In the genomic region with DNA sequence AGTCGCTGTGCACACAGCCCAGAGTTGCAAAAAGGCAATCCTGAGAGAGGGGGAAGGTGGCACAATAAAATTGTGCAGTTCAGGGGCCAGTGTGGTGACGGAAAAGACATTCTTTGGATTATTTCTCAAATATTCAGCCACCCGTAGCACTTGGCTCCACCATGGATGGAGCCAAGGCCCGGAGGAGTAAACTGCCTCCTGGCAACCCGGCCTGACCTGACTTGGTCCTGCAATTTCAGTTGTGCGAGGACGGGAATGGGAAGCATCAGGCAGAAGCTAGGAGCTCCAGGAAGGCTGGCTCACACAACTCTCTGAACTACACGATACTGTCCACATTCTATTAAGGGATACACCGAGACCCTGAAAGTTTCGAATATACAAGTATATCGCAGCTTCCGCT, we compare ENCODE assay signal across 9 mouse cellular contexts. TPM values are rescaled to one million over a fixed set of nuclear protein-coding genes. Genes with fewer than 3 reads are reported as not detected.
A peak's percentile ranks its signal among the peaks of the same experiment; 100 is the strongest.
DNase-seq lines count a peak whose midpoint lies in the region; ATAC-seq and TF ChIP-seq lines count a peak whose summit lies in the region.
"Had no signal": no experiment of that assay in that cellular context is flagged by ENCODE, and none has a peak within 500 bp of the region (broad histone marks: within the 10 kb centered on the region; RNA-seq: fewer than 3 reads in every experiment).

No protein-coding gene starts in this region.

- no peak overlapping the region for H3K9ac ChIP-seq in embryonic facial prominence, embryonic 15.5 days
- H3K9ac ChIP-seq in hindbrain, postnatal 0 days (replicated peaks; ENCODE audit: low read length), result no peak overlapping the region; the same call in 1 of the 2 replicates
- no peak overlapping the region for H3K9ac ChIP-seq in midbrain, embryonic 14.5 days (replicated peaks; ENCODE audit: low read length)

- WGBS in kidney, adult 2 months, result 39% methylated on average over 12 of the region's 12 CpGs
- 62% methylated on average over 12 of the region's 12 CpGs for WGBS in embryonic facial prominence, embryonic 15.5 days
- WGBS in hindbrain, postnatal 0 days, result 48% methylated on average over 12 of the region's 12 CpGs
- WGBS in midbrain, embryonic 14.5 days, result 54% methylated on average over 12 of the region's 12 CpGs

- H3K36me3 ChIP-seq in kidney, adult 2 months (ENCODE audit: control insufficient read depth, insufficient read depth, low read length), result no peaks in the 10 kb centered on the region
- H3K36me3 ChIP-seq in embryonic facial prominence, embryonic 15.5 days, result 0 out of 2 replicates have a peak, but pooled peaks cover 5% of the 10 kb centered on the region
- H3K36me3 ChIP-seq in hindbrain, postnatal 0 days (ENCODE audit: insufficient read depth, low read length), result no peaks in the 10 kb centered on the region
- H3K36me3 ChIP-seq in midbrain, embryonic 14.5 days (ENCODE audit: control insufficient read depth, insufficient read depth, low read length), result no peaks in the 10 kb centered on the region

- no peak for TF ChIP-seq CTCF in kidney, adult 2 months (conservative IDR thresholded peaks at IDR 0.05; ENCODE audit: insufficient read depth, insufficient read length, low read depth, low read length)
- no peak for TF ChIP-seq CTCF in hindbrain, postnatal 0 days (IDR thresholded peaks at IDR 0.05; ENCODE audit: low read depth)

- no peaks in the 10 kb centered on the region for H3K27me3 ChIP-seq in kidney, adult 2 months (replicated peaks; ENCODE audit: control insufficient read depth, insufficient read depth, low read length)
- no peaks in the 10 kb centered on the region for H3K27me3 ChIP-seq in embryonic facial prominence, embryonic 15.5 days
- no peaks in the 10 kb centered on the region for H3K27me3 ChIP-seq in hindbrain, postnatal 0 days (ENCODE audit: insufficient read depth, low read length)
- H3K27me3 ChIP-seq in midbrain, embryonic 14.5 days (ENCODE audit: control insufficient read depth, insufficient read depth, low read length), result no peaks in the 10 kb centered on the region

- H3K4me1 ChIP-seq in kidney, adult 2 months (ENCODE audit: control insufficient read depth, insufficient read depth, low read length), result peaks cover 12% of the 10 kb centered on the region; the same call in 1 of the 2 replicates
- H3K4me1 ChIP-seq in embryonic facial prominence, embryonic 15.5 days, result peaks cover 36% of the 10 kb centered on the region
- peaks cover 21% of the 10 kb centered on the region for H3K4me1 ChIP-seq in hindbrain, postnatal 0 days (ENCODE audit: insufficient read depth, low read length)
- peaks cover 24% of the 10 kb centered on the region for H3K4me1 ChIP-seq in midbrain, embryonic 14.5 days (ENCODE audit: control insufficient read depth, insufficient read depth, low read length)

- peak overlapping the region; percentile 91 for H3K4me2 ChIP-seq in embryonic facial prominence, embryonic 15.5 days (replicated peaks)
- H3K4me2 ChIP-seq in hindbrain, postnatal 0 days (ENCODE audit: low read depth, low read length), result peak overlapping the region; percentile 99
- H3K4me2 ChIP-seq in midbrain, embryonic 14.5 days (ENCODE audit: low read length), result peak overlapping the region; percentile 83

- DNase-seq in kidney, adult 2 months, result peak; percentile 25
- no peak for DNase-seq in kidney, postnatal 10 days
- no peak for DNase-seq in hindbrain, postnatal 0 days (ENCODE audit: low spot score)
- DNase-seq in midbrain, embryonic 14.5 days, result no peak
- DNase-seq in frontal cortex, postnatal 14 days (ENCODE audit: low spot score in 2 of 2), result no peak
- DNase-seq in spleen, adult 18-20 months, result no peak

- peak overlapping the region; percentile 22 for H3K27ac ChIP-seq in kidney, adult 2 months (ENCODE audit: insufficient read depth, low read depth, low read length)
- peak overlapping the region; percentile 56 for H3K27ac ChIP-seq in embryonic facial prominence, embryonic 15.5 days (replicated peaks)
- peak overlapping the region; percentile 65; the same call in 1 of the 2 replicates for H3K27ac ChIP-seq in hindbrain, postnatal 0 days
- peak overlapping the region; percentile 38; the same call in 1 of the 2 replicates for H3K27ac ChIP-seq in midbrain, embryonic 14.5 days (replicated peaks; ENCODE audit: low read depth, low read length)

- H3K9me3 ChIP-seq in embryonic facial prominence, embryonic 15.5 days (replicated peaks), result no peaks in the 10 kb centered on the region
- no peaks in the 10 kb centered on the region for H3K9me3 ChIP-seq in hindbrain, postnatal 0 days (ENCODE audit: low read length)
- H3K9me3 ChIP-seq in midbrain, embryonic 14.5 days (ENCODE audit: control insufficient read depth, low read length), result no peaks in the 10 kb centered on the region
- H3K9me3 ChIP-seq: megakaryocyte, embryonic 14.5 days had no signal

- H3K4me3 ChIP-seq in kidney, adult 2 months (ENCODE audit: insufficient read depth, low read depth, low read length), result no peak overlapping the region
- H3K4me3 ChIP-seq in embryonic facial prominence, embryonic 15.5 days (replicated peaks), result no peak overlapping the region
- H3K4me3 ChIP-seq in hindbrain, postnatal 0 days (ENCODE audit: low read length), result peak overlapping the region; percentile 46; the same call in 1 of the 2 replicates
- no peak overlapping the region for H3K4me3 ChIP-seq in midbrain, embryonic 14.5 days (replicated peaks; ENCODE audit: low read depth, low read length)

- no peak for ATAC-seq in embryonic facial prominence, embryonic 15.5 days (ENCODE audit: insufficient number of reproducible peaks, low FRiP score, low TSS enrichment, low read depth)
- no peak for ATAC-seq in hindbrain, postnatal 0 days
- ATAC-seq in midbrain, embryonic 14.5 days (ENCODE audit: low FRiP score, low TSS enrichment), result no peak
- ATAC-seq in frontal cortex, adult (ENCODE audit: low TSS enrichment), result no peak

- TF ChIP-seq POLR2A in kidney, adult 2 months (IDR thresholded peaks at IDR 0.05; ENCODE audit: low read depth, low read length), result no peak

RNA-seq across cellular contexts. Expression of gene Copz2, which starts 12.9 kb away (rescaled TPM):
- 56.2 and 61.6 TPM in 2 replicates for polyA plus RNA-seq in kidney, adult 2 months (2012; rRNA removed)
- polyA plus RNA-seq in embryonic facial prominence, embryonic 15.5 days (2015; fragmentation: Nextera tagmentation; extraction: Ambion mirVana), result 191 and 194 TPM in 2 replicates
- 6.3 and 12.6 TPM in 2 replicates for total RNA-seq in hindbrain, postnatal 0 days (2014; rRNA removed)
- 26.4 and 28.1 TPM in 2 replicates for polyA plus RNA-seq in hindbrain, postnatal 0 days (2015; fragmentation: Nextera tagmentation; extraction: Ambion mirVana)
- polyA plus RNA-seq in midbrain, embryonic 14.5 days (2014; fragmentation: Nextera tagmentation; extraction: Ambion mirVana), result 6.5 and 16.0 TPM in 2 replicates

RNA-seq across cellular contexts. Expression of gene Nfe2l1, which starts 32.8 kb away (rescaled TPM):
- 230 and 252 TPM in 2 replicates for polyA plus RNA-seq in kidney, adult 2 months (2012; rRNA removed)
- 71.7 and 76.0 TPM in 2 replicates for polyA plus RNA-seq in embryonic facial prominence, embryonic 15.5 days (2015; fragmentation: Nextera tagmentation; extraction: Ambion mirVana)
- total RNA-seq in hindbrain, postnatal 0 days (2014; rRNA removed), result 91.4 and 92.8 TPM in 2 replicates
- 67.2 and 69.0 TPM in 2 replicates for polyA plus RNA-seq in hindbrain, postnatal 0 days (2015; fragmentation: Nextera tagmentation; extraction: Ambion mirVana)
- 40.1 and 46.3 TPM in 2 replicates for polyA plus RNA-seq in midbrain, embryonic 14.5 days (2014; fragmentation: Nextera tagmentation; extraction: Ambion mirVana)

RNA-seq across cellular contexts. Expression of gene Cdk5rap3, which starts 53.8 kb away (rescaled TPM):
- polyA plus RNA-seq in kidney, adult 2 months (2012; rRNA removed), result 35.6 and 37.2 TPM in 2 replicates
- polyA plus RNA-seq in embryonic facial prominence, embryonic 15.5 days (2015; fragmentation: Nextera tagmentation; extraction: Ambion mirVana), result 77.7 and 82.3 TPM in 2 replicates
- total RNA-seq in hindbrain, postnatal 0 days (2014; rRNA removed), result 44.9 and 56.5 TPM in 2 replicates
- polyA plus RNA-seq in hindbrain, postnatal 0 days (2015; fragmentation: Nextera tagmentation; extraction: Ambion mirVana), result 77.1 and 87.8 TPM in 2 replicates
- 85.2 and 90.2 TPM in 2 replicates for polyA plus RNA-seq in midbrain, embryonic 14.5 days (2014; fragmentation: Nextera tagmentation; extraction: Ambion mirVana)
